ENCODE assay signal across 8 mouse cellular contexts in genomic region chr9:47529602-47530450, GRCm38 (mm10). TPM values are rescaled to one million over a fixed set of nuclear protein-coding genes. Genes with fewer than 3 reads are reported as not detected.
A peak's percentile ranks its signal among the peaks of the same experiment; 100 is the strongest.
DNase-seq lines count a peak whose midpoint lies in the region; ATAC-seq and TF ChIP-seq lines count a peak whose summit lies in the region.

TSS of gene Cadm1 (plus strand) at chr9:47530173.

- H3K9ac ChIP-seq in hindbrain, embryonic 12.5 days, result peak within 1 kb of the TSS; percentile 89
- H3K9ac ChIP-seq in lung, embryonic 15.5 days, result peak within 1 kb of the TSS; percentile 63

- no peaks in the 10 kb centered on the region for H3K27me3 ChIP-seq in hindbrain, embryonic 12.5 days
- H3K27me3 ChIP-seq in lung, embryonic 15.5 days, result peaks cover 35% of the 10 kb centered on the region

- TF ChIP-seq CTCF in olfactory bulb, adult 2 months (IDR thresholded peaks at IDR 0.05; ENCODE audit: insufficient read depth, low read depth, low read length), result peak; percentile 78

- peak within 1 kb of the TSS; percentile 62 for H3K4me3 ChIP-seq in hindbrain, embryonic 12.5 days
- peak within 1 kb of the TSS; percentile 75 for H3K4me3 ChIP-seq in lung, embryonic 15.5 days
- H3K4me3 ChIP-seq in olfactory bulb, adult 2 months (ENCODE audit: insufficient read depth, low read depth, low read length), result peak within 1 kb of the TSS; percentile 67

- H3K27ac ChIP-seq in hindbrain, embryonic 12.5 days, result peak within 1 kb of the TSS; percentile 92
- peak within 1 kb of the TSS; percentile 90 for H3K27ac ChIP-seq in lung, embryonic 15.5 days
- H3K27ac ChIP-seq in olfactory bulb, adult 2 months (ENCODE audit: insufficient read depth, low read depth, low read length), result peak within 1 kb of the TSS; percentile 67; the same call in 1 of the 2 replicates

- peaks cover 28% of the 10 kb centered on the region for H3K4me1 ChIP-seq in hindbrain, embryonic 12.5 days
- H3K4me1 ChIP-seq in lung, embryonic 15.5 days, result peaks cover 30% of the 10 kb centered on the region
- H3K4me1 ChIP-seq in olfactory bulb, adult 2 months (ENCODE audit: control insufficient read depth, insufficient read depth, low read length), result peaks cover 3% of the 10 kb centered on the region

- peak; percentile 94 for ATAC-seq in hindbrain, embryonic 12.5 days (ENCODE audit: low FRiP score)
- peak; percentile 97 for ATAC-seq in lung, embryonic 15.5 days (ENCODE audit: borderline replicate concordance, extremely low read depth, low FRiP score, low TSS enrichment)

- H3K4me2 ChIP-seq in hindbrain, embryonic 12.5 days (replicated peaks), result peak within 1 kb of the TSS; percentile 89
- H3K4me2 ChIP-seq in lung, embryonic 15.5 days, result peak within 1 kb of the TSS; percentile 88

- TF ChIP-seq POLR2A in olfactory bulb, adult 2 months (IDR thresholded peaks at IDR 0.05; ENCODE audit: insufficient read depth, low read depth, low read length), result peak; percentile 96

- H3K36me3 ChIP-seq in hindbrain, embryonic 12.5 days, result no peaks in the 10 kb centered on the region
- no peaks in the 10 kb centered on the region for H3K36me3 ChIP-seq in lung, embryonic 15.5 days

- DNase-seq in T-cell, adult 2 months (ENCODE audit: low spot score), result peak; percentile 67
- DNase-seq in cerebellum, postnatal 36 days, result peak; percentile 97
- DNase-seq in frontal cortex, postnatal 25 days (ENCODE audit: low spot score in 2 of 2), result peak; percentile 88 to 90
- peak; percentile 98 for DNase-seq in layer of hippocampus, adult 9-11 months
- DNase-seq in testis, postnatal 14 days (ENCODE audit: low spot score), result peak; percentile 98

- WGBS in hindbrain, embryonic 12.5 days, result under 1% methylated on average over 72 of the region's 72 CpGs
- WGBS in lung, embryonic 15.5 days, result under 1% methylated on average over 68 of the region's 72 CpGs
- WGBS in olfactory bulb, adult 2 months, result under 1% methylated on average over 72 of the region's 72 CpGs

- H3K9me3 ChIP-seq in hindbrain, embryonic 12.5 days (replicated peaks), result no peaks in the 10 kb centered on the region
- no peaks in the 10 kb centered on the region for H3K9me3 ChIP-seq in lung, embryonic 15.5 days

RNA-seq across cellular contexts. Expression of gene Cadm1, which starts in this region (rescaled TPM):
- 120 and 132 TPM in 2 replicates for polyA plus RNA-seq in hindbrain, embryonic 12.5 days (2016; fragmentation: Nextera tagmentation; extraction: Ambion mirVana)
- 75.5 and 82.9 TPM in 2 replicates for polyA plus RNA-seq in lung, embryonic 15.5 days (2015; fragmentation: Nextera tagmentation; extraction: Ambion mirVana)
- polyA plus RNA-seq in olfactory bulb, adult 2 months (2012; ENCODE audit: insufficient read depth, insufficient read length, low replicate concordance, missing spikeins), result not detected in 2 replicates

Comparison
In these comparisons a context has a peak if more than half of its experiments do, and no peak if none do; other contexts are left out.
1. Peak in every context shown above with its lines: DNase-seq, ATAC-seq, H3K4me3 ChIP-seq and H3K27ac ChIP-seq.